Mouse (Mus musculus): Measurements from ENCODE around the gene Tagap1. TPM values are rescaled to one million over a fixed set of nuclear protein-coding genes. Genes with fewer than 3 reads are reported as not detected.
"Not testable (repeated sequence)": the region's sequence is repeated elsewhere in the genome, so short reads cannot be mapped to it uniquely, and the experiment has no call there.

The Tagap1 gene
- polyA plus RNA-seq, 1 experiment from 2014 or later: 73.7 TPM

- H3K4me2 ChIP-seq (replicated peaks; ENCODE audit: low read depth, low read length); H3K36me3 ChIP-seq (ENCODE audit: control insufficient read depth, insufficient read depth, low read length); H3K9ac ChIP-seq (replicated peaks; ENCODE audit: low read depth, low read length); H3K9me3 ChIP-seq (ENCODE audit: control insufficient read depth, low read depth, low read length); H3K27ac ChIP-seq (ENCODE audit: low read length); ATAC-seq (ENCODE audit: insufficient number of reproducible peaks, insufficient read depth, low FRiP score, low read depth); H3K27me3 ChIP-seq (ENCODE audit: control insufficient read depth, insufficient read depth, low read length); H3K4me3 ChIP-seq (ENCODE audit: low read depth, low read length); H3K4me1 ChIP-seq (ENCODE audit: control insufficient read depth, insufficient read depth, low read length): not testable (repeated sequence)
- 69% methylated on average over 8 of the region's 8 CpGs for WGBS
These were observed 35.9 kb upstream of the Tagap1 start for GRCm38 (mm10) chr17:6996826-6997225.

- H3K9me3 ChIP-seq (ENCODE audit: control insufficient read depth, low read depth, low read length); H3K36me3 ChIP-seq (ENCODE audit: control insufficient read depth, insufficient read depth, low read length); H3K4me3 ChIP-seq (ENCODE audit: low read depth, low read length); H3K27ac ChIP-seq (ENCODE audit: low read length); ATAC-seq (ENCODE audit: insufficient number of reproducible peaks, insufficient read depth, low FRiP score, low read depth); H3K4me1 ChIP-seq (ENCODE audit: control insufficient read depth, insufficient read depth, low read length); H3K4me2 ChIP-seq (replicated peaks; ENCODE audit: low read depth, low read length); H3K27me3 ChIP-seq (ENCODE audit: control insufficient read depth, insufficient read depth, low read length); H3K9ac ChIP-seq (replicated peaks; ENCODE audit: low read depth, low read length): not testable (repeated sequence)
- WGBS: no CpG with 5 or more reads among the region's 6 CpGs
These were observed 34.5 kb upstream of the Tagap1 start for GRCm38 (mm10) chr17:6995504-6995903.

GRCm38 (mm10) chr17:6986118-6986517 is 25.2 kb upstream of the Tagap1 start:
- not testable (repeated sequence) for H3K4me2 ChIP-seq (replicated peaks; ENCODE audit: low read depth, low read length); H3K4me3 ChIP-seq (ENCODE audit: low read depth, low read length); H3K9ac ChIP-seq (replicated peaks; ENCODE audit: low read depth, low read length); H3K4me1 ChIP-seq (ENCODE audit: control insufficient read depth, insufficient read depth, low read length); H3K36me3 ChIP-seq (ENCODE audit: control insufficient read depth, insufficient read depth, low read length); H3K27ac ChIP-seq (ENCODE audit: low read length); H3K9me3 ChIP-seq (ENCODE audit: control insufficient read depth, low read depth, low read length); ATAC-seq (ENCODE audit: insufficient number of reproducible peaks, insufficient read depth, low FRiP score, low read depth); H3K27me3 ChIP-seq (ENCODE audit: control insufficient read depth, insufficient read depth, low read length)
- WGBS: 97% methylated on average over 1 of the region's 1 CpGs

- H3K9me3 ChIP-seq (ENCODE audit: control insufficient read depth, low read depth, low read length); H3K4me3 ChIP-seq (ENCODE audit: low read depth, low read length): not testable (repeated sequence)
- WGBS: 75% methylated on average over 5 of the region's 8 CpGs
These were observed 19.2 kb upstream of the Tagap1 start for GRCm38 (mm10) chr17:6980144-6980543.

GRCm38 (mm10) chr17:6979380-6979779 is 18.4 kb upstream of the Tagap1 start:
- not testable (repeated sequence) for H3K36me3 ChIP-seq (ENCODE audit: control insufficient read depth, insufficient read depth, low read length); H3K4me1 ChIP-seq (ENCODE audit: control insufficient read depth, insufficient read depth, low read length); H3K27ac ChIP-seq (ENCODE audit: low read length); H3K9me3 ChIP-seq (ENCODE audit: control insufficient read depth, low read depth, low read length); ATAC-seq (ENCODE audit: insufficient number of reproducible peaks, insufficient read depth, low FRiP score, low read depth); H3K27me3 ChIP-seq (ENCODE audit: control insufficient read depth, insufficient read depth, low read length)
- WGBS: 20% methylated on average over 5 of the region's 5 CpGs
- Histone ChIP-seq H3K4me3 (ENCODE audit: low read depth, low read length) (peak overlapping the region; percentile 45), H3K9ac (replicated peaks; ENCODE audit: low read depth, low read length) (0 out of 2 replicates have a peak overlapping the region, but pooled peaks have one; percentile 33), H3K4me2 (replicated peaks; ENCODE audit: low read depth, low read length) (peak overlapping the region; percentile 35)

More at GRCm38 (mm10) chr17:6980144-6980543, 19.2 kb upstream of the Tagap1 start:
- not testable (repeated sequence) for ATAC-seq (ENCODE audit: insufficient number of reproducible peaks, insufficient read depth, low FRiP score, low read depth); H3K27me3 ChIP-seq (ENCODE audit: control insufficient read depth, insufficient read depth, low read length); H3K9ac ChIP-seq (replicated peaks; ENCODE audit: low read depth, low read length); H3K4me1 ChIP-seq (ENCODE audit: control insufficient read depth, insufficient read depth, low read length); H3K36me3 ChIP-seq (ENCODE audit: control insufficient read depth, insufficient read depth, low read length); H3K4me2 ChIP-seq (replicated peaks; ENCODE audit: low read depth, low read length); H3K27ac ChIP-seq (ENCODE audit: low read length)

GRCm38 (mm10) chr17:6978287-6979248 is 17.6 kb upstream of the Tagap1 start, which contains the start of gene Gm49721:
Gm49721 (plus strand) TSS chr17:6978904.
- H3K27ac ChIP-seq (ENCODE audit: low read length); H3K9me3 ChIP-seq (ENCODE audit: control insufficient read depth, low read depth, low read length); H3K27me3 ChIP-seq (ENCODE audit: control insufficient read depth, insufficient read depth, low read length); H3K36me3 ChIP-seq (ENCODE audit: control insufficient read depth, insufficient read depth, low read length); H3K4me1 ChIP-seq (ENCODE audit: control insufficient read depth, insufficient read depth, low read length): not testable (repeated sequence)
- Histone ChIP-seq H3K4me3 (ENCODE audit: low read depth, low read length) (peak within 1 kb of the TSS; percentile 45), H3K9ac (replicated peaks; ENCODE audit: low read depth, low read length) (peak within 1 kb of the TSS; percentile 33; the same call in 1 of the 2 replicates), H3K4me2 (replicated peaks; ENCODE audit: low read depth, low read length) (peak within 1 kb of the TSS; percentile 35)
- WGBS: 0% methylated on average over 37 of the region's 68 CpGs
- peak; percentile 98 for ATAC-seq (ENCODE audit: insufficient number of reproducible peaks, insufficient read depth, low FRiP score, low read depth)

- 66% methylated on average over 3 of the region's 3 CpGs for WGBS
- ATAC-seq (ENCODE audit: insufficient number of reproducible peaks, insufficient read depth, low FRiP score, low read depth); H3K4me3 ChIP-seq (ENCODE audit: low read depth, low read length); H3K27me3 ChIP-seq (ENCODE audit: control insufficient read depth, insufficient read depth, low read length); H3K9me3 ChIP-seq (ENCODE audit: control insufficient read depth, low read depth, low read length); H3K27ac ChIP-seq (ENCODE audit: low read length); H3K9ac ChIP-seq (replicated peaks; ENCODE audit: low read depth, low read length); H3K36me3 ChIP-seq (ENCODE audit: control insufficient read depth, insufficient read depth, low read length); H3K4me1 ChIP-seq (ENCODE audit: control insufficient read depth, insufficient read depth, low read length); H3K4me2 ChIP-seq (replicated peaks; ENCODE audit: low read depth, low read length): not testable (repeated sequence)
These were observed 14.0 kb upstream of the Tagap1 start for GRCm38 (mm10) chr17:6974985-6975384.

GRCm38 (mm10) chr17:6972836-6973396 is 12.0 kb upstream of the Tagap1 start:
- not testable (repeated sequence) for ATAC-seq (ENCODE audit: insufficient number of reproducible peaks, insufficient read depth, low FRiP score, low read depth); H3K9me3 ChIP-seq (ENCODE audit: control insufficient read depth, low read depth, low read length); H3K9ac ChIP-seq (replicated peaks; ENCODE audit: low read depth, low read length); H3K36me3 ChIP-seq (ENCODE audit: control insufficient read depth, insufficient read depth, low read length); H3K4me1 ChIP-seq (ENCODE audit: control insufficient read depth, insufficient read depth, low read length); H3K27ac ChIP-seq (ENCODE audit: low read length); H3K4me3 ChIP-seq (ENCODE audit: low read depth, low read length); H3K4me2 ChIP-seq (replicated peaks; ENCODE audit: low read depth, low read length); H3K27me3 ChIP-seq (ENCODE audit: control insufficient read depth, insufficient read depth, low read length)
- 75% methylated on average over 4 of the region's 4 CpGs for WGBS

All from stomach, embryonic 14.5 days (tissue).